Mouse (Mus musculus) mouse embryonic stem cell (cell line): ENCODE data around the gene Rbms3.

Experiments used
- in situ Hi-C, 2 experiments: fragments of 300-500 bp; cut with MboI; formaldehyde crosslinking; loops; 1 replicate in 1 of 2; 3 replicates in 1 of 2; pipeline ENCODE4 v1.14.3; 2019 to 2020; ENCODE audit warnings: low sequenced_read_pairs in 2 of 2, low pct_unique_long_range_greater_than_20kb in 1 of 2, mixed read lengths in 1 of 2; ENCODE audit not compliant: unreplicated experiment in 1 of 2

Rbms3 gene

DNA sequence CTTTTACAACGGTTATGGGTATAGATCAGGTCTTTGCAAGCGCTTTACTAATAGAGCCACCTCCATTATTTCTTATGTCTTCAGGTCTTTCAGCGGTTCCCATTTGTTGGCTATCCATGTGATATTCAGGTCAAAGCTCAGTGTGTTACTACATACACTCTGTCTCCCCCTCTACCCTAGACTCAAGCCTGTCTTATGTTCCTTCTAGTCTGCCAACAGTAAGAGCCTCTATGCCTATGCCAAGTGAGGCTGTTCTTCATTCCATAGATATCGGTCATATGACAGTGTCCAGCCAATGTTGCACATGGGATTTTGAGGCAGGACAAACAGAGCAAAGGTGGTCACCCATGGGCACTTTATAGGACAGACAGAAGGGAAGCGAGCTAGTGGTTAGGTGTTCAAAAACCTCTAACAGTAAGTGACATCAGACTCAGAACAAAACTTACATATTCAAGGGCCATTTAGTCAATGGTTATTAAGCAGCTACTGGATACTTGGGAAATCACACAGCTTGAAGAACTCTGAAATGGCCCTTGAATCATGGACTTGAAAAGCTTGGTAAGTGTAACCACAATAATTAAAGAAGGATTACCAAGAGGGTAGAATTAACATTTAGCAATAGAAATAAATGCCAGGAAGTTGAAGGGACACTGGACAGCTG is 395.5 kb downstream of the Rbms3 start:
- in situ Hi-C loops, result no loop called here

DNA sequence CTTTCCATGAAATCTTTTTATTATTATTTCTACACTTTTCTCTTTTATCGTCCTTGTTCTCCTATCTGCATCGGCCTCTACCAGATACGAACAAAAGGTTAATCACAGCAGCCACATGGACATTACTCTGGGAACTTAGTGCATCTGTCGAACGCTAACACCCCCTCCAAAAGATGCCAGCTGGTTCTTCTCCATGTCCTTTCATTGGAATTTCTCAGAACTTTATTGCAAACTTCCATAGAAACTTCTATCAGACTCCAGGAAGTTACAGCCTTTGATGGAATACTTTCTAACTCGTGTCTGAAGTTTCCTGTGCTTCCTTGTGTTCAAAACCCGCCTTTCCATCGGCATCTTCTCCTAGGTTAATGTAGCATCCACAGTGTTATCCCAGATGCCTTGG is 407.0 kb downstream of the Rbms3 start:
- in situ Hi-C loops, result no loop called here

DNA sequence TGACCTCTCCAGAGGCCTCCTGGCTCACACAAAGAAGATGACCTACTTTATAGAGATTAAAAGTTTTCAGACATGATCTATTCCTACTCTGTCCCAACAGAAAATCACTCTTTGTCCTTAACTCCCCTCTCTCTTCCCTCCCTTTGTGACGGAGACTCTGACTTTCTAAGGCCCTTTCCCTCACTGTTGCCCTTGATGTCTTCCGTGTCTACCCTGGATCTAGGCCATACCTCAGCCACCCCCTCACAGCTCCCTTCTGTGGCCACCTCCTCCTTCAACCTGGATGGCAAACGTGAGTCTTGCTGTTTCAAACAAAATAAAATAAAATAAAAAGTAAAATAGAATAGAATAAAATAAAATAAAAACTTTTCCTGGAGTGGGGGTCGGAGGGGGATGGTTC is 408.2 kb downstream of the Rbms3 start:
- in situ Hi-C loops, result no loop called here

DNA sequence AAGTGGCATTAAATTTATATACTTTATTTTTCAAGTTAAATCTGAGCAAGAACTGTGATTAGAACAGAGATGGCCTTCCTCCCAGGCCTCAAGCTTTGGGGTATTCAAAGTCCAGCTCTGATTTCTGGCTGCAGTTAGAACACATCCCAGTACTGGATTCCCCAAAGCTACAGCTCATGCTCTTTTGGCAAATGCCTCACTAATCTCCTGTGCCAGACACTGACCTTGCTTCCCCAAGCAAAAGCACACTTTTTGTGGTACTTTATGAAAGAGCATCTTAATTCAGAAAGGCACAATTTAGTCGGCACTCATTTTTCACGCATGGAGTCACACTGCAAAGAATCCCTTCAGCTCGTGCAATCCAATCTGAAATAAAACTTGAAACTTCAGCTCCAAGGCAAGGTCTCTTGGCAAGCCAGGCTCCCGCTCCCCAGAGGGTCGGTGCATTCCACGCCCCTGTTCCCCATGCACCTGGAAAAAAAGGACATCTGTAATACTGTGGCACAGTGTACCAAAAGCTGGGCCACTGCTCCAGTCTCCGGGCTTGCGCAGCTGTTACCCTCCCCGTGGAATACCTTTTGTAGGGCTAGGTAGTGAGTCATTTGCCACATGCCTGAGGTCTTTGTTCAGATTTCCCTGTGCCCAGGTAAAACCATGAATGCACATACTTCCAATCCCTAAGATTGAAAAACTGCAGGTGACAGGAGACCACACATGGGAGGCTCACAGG is 413.5 kb downstream of the Rbms3 start:
- in situ Hi-C loops, result no loop called here

DNA sequence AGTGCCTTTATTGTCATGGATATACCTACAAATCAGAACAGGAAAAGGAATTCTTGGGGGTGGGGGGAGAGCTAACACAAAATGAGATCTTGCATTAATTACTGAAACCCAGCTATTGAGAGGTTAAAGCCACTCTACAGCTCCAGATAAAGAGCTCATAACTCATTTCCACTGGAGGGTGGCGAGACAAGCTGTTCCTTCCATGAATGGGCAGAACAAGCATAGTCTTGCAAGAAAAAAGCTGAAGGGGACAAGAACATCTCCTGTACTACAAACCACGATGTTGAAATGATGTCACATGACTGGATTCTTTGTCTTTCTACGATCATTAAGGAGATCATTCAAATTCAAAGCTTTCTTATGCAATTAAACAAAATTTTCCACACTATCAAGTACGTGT is 417.7 kb downstream of the Rbms3 start:
- in situ Hi-C loops, result no loop called here

DNA sequence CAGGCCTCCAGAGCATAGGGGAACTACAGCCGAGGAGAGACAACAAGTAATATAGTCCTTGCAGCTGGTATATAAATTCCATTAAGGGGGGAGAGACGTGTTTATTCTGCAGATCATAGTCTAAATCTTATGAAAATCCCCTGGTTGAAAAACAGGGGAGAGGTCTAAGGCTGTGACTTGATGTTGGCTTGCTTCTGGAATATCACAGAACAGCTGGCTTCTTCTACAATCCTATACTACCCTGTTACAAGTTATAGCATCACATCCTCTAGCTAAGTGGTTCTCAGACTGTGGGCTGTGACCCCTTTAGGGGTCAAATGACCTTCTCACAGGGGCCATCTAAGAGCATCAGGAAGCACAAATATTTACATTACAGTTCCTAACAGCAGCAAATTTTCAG is 419.4 kb downstream of the Rbms3 start:
- in situ Hi-C loops, result no loop called here

DNA sequence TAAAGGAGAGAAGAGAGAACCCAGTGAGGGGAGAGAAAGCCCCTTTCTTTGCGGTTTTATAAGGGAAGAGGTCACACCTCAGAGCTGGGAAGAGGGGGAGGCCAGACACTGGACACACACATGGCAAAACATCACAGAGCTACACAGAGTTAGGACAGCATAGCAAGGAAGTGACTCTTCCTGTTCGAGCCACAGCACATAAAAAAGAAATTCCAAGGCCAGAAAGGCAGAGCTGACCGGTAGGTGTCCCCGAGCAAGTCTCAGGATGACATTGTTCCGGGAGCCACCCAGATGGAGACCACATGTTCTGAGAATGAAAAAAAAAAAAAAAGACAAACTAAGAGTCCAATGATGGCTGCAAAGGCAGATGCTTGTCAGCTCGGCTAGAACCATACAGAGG is 424.3 kb downstream of the Rbms3 start:
- in situ Hi-C loops, result no loop called here

DNA sequence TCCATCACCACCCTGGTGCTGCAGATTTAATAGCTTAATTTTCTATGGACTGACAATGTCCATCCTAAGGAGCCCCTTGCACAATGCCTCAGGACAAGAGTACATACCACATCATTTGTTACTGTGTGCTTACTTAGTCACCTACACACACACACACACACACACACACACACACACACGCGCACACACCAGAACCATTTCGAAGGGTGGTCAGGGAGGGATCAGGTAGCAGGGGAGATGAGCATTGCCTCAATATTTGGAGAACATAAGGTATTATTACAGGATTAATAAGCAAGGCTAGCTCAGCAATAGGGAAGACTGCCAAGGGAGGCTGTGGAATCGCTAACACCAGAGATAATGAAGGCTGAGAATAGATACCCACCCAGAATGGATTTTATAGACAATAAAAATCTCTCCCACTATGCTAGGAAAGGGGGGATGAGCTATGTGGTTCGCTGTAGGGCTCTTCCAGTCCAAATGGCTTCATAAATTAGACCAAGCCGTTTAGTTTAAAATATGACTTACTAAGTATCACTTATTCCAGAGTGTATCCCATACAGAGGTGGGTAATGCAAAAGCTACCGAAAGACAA is 429.6 kb downstream of the Rbms3 start:
- in situ Hi-C loops, result no loop called here

DNA sequence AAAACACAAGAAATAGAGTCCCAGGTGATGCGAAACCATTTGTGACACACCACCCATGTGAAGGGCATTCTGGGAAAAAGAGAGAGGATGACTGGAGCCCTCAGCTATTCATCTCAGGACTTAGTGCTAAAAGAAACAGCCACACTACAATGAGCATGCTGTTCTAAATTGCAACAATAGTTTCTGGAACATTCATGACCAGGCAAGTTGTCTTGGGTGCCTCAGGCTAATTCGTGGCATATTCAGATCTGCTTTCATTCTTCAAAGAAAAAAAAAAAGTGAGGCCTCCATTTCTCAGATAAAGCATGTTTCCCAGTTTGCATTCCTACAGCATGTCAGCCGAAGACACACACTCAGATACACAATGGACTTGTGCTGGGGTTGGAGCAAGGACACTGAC is 432.2 kb downstream of the Rbms3 start:
- in situ Hi-C loops, result no loop called here

DNA sequence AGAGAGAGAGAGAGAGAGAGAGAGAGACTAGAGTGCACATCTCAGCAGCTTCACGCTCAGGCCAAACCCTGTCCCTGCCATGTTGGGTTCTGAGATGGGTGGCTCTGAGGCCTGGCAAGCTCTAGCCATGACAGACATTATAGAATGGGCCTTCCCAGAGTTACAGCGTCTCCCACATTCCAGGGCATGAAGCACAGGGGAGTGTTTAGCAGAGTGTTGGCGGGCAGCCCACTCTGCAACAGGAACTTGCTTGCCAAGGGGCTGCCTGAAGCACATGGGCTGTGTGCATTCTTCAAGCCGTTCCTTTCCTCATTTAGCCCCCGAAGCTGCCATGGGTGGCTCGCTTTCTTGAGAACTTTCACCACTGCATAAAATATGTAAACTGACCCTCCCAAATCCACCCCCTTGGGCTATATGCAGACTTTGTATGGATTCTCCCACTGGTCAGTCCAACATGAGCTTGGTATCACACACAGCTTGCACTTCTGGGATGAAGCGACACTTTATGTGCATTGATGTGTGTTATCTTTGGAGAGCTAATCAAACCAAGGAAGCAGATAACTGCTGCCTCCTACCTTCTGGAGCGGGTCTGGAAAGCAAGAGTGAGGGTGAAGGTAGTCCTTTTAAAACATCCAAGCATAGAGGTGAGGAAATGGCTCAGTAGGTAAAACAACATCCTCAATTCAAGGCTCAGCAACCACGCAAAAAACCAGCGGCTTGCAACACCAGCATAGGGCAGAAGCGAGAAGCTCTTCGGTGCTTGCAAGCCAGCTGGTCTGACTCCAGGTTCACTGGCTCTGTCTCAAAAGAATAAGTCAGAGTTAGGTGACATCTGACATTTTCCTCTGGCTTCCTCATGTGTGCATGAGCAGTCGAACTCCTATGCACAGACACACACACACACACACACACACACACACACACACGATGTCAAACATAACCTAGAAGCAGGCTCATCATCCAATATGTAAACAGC is 436.9 kb downstream of the Rbms3 start:
- in situ Hi-C loops, result no loop called here

DNA sequence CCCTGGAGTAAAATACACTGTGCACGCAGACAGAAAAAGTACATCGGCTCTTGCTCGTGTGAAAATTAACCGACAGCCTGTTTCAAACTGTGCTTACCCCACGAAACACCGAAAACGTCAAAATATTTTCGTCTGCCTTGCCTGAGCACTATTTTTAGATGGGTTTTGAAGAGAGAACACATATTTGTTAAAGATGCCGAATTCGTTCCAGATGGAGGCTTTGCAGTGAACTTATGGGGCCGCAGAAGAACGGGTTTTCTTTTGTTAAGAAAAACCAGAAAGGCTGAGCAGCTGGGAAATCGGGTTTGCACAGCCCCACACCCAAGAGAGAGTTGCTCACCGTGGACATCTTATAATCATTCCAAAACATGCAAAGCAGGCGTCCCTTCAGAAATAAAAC is 437.6 kb downstream of the Rbms3 start:
- in situ Hi-C loops, result no loop called here

DNA sequence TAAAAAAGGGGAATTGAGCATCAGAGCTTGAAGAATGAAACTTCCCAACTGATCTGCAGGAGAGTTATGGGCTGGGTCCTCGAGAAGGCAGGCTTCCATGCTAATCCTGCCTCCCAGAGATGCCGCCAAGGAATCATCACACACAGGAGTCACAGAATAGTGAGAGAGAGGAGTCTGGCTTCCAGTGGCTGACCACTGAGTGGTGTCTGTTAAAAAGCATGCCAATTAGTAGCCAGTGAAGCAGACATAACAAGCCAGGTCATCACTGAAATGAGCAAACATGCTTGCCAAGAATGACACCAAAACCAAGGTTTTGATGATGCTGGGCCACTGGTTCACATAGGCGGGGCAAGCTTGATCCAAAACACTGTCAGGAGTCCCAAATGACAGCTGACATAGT is 441.3 kb downstream of the Rbms3 start:
- in situ Hi-C loops, result no loop called here

DNA sequence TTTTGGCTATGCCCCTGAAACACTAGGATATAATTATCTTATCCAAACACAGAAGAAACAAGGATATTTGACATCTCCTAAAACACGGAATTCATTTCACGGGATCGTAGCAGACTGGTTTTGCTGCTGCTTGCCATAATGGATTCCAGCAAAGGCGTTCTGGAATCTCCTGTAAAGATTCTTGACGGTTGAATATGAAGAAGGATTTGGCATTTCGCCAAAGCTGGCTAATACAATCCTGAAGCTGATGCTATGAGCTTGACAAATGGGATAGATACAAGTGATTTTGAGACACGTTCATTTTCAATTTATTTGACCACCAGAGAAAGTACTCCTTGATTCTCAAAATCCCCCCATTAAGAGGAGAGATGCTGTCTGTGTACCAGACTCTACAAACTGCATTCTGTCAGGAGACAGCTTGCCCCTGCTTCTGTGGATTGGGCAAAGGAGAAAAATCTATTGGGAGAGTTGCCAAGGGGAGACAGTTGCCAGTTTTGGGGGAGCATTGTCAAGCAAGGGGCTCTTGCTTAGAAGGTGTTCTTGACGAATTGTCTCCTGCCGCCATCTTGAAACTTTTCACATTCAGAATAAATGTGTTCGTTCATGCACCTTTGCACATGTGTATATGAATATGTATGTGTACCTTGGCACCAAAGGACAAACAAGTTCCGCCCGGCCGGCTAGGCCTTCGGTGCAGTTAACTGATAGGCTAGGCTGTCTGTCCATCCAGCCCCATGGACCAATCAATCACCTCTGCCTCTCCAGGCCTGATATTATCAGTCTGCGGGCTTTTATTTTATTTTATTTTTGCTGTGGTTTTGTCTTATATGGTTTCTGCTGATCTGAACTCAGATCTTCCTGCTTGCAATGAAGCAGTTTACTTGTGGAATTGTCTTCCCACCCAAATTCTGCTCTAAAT is 442.3 kb downstream of the Rbms3 start:
- in situ Hi-C loops, result no loop called here

DNA sequence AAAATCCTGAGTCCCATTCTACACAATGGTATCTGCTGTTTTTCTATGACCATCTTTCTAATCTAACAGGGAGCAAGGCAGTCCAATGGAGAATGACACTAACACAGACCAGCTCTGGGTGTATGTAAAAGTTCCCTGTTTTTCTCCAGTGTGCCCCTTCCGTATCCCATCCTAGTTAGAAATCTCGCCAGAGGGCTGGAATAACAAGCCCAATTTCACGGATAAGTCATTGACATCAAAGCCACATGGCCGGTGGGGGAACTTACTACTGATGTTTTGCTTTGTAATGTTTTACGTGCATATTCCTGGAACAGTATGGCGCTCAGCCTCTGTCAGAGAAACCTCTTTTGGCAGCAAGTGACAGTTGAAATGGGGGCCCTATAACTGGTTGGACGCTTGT is 449.1 kb downstream of the Rbms3 start:
- in situ Hi-C loops, result no loop called here

DNA sequence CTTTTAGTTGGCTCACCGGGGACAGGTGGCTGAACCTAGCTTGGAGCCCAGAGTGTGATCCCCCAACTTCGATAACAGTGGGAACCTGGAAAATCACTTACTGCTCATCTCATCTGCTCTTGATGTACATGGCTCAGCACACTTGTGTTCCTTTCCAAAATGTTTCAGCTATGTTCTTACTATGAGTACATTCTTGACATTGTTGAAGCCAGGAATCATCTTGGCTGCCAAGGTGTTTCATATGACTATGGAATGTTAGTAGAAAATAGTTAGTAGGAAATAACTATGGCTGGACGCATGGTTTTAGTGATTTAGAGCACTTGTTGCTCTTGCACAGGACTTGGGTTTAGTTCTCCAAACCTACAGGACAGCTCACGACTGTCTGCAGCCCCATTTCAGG is 451.3 kb downstream of the Rbms3 start:
- in situ Hi-C loops, result no loop called here

DNA sequence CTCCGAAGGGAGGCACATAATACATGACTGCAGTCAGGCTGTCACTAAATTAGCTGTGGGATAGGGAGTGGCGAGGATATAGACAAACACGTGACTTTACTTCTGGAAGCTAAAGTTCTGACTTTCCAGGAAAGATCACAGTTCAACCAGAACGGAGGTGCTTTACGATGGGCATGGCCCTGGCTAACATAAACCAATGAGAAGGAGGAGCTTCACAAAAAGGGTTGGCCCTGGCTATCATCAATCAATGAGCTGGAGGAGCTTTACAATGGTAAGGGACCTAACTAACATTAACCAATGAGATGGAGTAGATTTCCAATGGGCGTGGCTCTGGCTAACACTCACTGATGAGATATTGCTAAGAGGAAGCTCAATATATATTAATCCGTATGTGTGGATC is 457.2 kb downstream of the Rbms3 start:
- in situ Hi-C loops, result no loop called here

DNA sequence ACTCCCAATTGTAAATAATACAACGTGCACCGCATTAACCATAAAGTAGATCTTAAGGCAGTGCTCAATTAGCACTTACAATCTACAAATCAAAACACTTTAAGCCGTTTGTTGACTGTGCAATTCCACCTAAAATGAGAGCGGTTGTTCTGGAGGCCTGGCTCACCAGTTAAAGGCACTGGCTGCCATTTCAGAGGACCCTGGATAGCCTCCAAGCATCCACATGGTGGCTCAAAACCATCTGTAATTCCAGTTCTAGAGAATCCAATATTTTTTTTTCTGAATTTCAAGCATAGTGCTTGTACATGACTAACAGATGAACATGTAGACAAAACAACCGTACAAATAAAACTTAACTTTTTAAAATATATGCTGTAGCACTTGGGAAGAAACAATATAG is 460.5 kb downstream of the Rbms3 start:
- in situ Hi-C loops, result no loop called here

DNA sequence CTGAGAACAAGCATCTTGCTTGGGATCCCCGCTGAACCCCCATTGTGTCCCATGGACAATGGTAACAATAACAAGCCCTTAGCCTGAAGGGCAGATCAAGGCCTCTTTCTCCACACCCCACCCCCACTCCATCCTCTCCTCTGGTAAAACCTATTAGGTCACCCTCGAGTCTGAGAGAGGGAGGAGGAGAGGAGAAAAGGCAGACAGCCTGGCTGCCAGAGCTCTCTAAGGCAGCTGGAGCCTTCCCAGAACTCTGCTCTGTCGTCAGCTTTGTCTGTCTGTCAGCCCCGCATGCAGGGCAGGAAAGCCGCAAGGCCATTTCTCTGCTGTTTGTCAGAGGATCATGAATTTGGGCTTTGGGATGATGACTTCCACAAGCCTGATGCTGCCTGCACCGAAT is 466.6 kb downstream of the Rbms3 start:
- in situ Hi-C loops, result no loop called here
